Mouse (Mus musculus) thymus, postnatal 25 days (tissue): ENCODE data around the gene Hs3st1.
A peak's percentile ranks its signal among the peaks of the same experiment; 100 is the strongest.

Experiments
- DNase-seq: peaks from one replicate; pipeline ENCODE4 v3.0.0; 2022

The Hs3st1 gene

GRCm38 (mm10) chr5:39643260-39643923 lies 111.9 kb downstream of the Hs3st1 start:
- no peak for DNase-seq

DNA sequence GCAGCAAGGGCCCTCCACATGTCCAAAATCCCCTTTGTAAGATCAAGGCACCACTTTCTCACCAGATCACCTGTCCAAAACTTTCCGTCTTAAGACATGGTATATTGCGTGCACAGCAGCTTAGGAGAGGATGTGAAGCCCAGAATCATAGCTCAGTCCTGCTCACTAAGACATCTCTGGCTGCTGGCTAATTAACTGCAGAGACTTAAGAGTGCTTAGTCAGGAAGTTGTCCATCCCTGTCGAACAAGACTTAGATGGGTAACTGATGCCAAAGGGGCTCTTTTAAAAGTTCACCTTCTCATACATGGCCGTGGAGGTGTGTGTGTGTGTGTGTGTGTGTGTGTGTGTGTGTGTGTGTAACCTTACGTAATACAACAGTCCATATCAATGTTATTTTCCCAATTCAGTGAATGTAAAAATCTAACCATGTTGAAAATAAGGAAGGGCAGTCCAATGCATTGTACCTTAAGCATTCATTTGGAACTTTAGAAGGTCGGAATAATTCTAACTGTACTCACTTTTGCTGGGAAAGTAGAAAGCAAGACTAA lies 113.0 kb downstream of the Hs3st1 start:
- DNase-seq, result no peak

DNA sequence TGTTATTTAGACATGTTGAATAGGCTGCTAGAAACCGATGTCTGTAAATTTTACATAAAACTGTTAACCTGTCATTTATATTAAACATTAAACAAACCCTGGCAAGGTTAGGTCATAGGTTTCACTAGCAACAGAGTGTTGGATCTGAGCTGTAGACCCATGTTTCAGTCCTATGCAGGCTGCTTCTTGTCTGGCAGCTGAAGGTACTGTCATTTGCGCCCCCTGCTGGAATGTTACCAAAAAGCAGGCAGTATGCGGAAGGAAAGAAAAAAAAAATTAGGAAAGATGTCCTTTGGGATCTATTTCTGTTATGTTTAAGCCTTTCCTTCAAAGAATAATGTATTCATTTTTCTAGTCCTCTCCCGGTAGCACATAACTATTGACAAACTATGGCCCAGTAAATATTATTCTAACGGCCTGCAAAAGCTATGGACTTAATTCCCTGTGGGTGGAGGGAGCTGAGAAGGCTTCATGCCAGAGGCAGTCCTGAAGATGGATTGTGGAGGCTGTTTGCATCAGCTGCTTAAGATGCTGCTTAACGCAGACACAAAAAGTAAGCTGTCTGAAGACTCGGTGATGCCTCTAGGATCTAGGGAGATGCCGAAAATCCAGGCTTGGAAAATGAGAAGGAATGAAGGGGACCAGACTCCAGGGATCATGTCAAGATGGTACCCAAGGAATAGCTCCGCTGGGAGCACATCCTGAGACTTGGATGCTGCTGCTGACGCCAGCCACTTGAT lies 115.7 kb downstream of the Hs3st1 start:
- DNase-seq, result peak; percentile 12

- no peak for DNase-seq
Observed at GRCm38 (mm10) chr5:39638926-39639325, 116.3 kb downstream of the Hs3st1 start.

GRCm38 (mm10) chr5:39637874-39638273 lies 117.4 kb downstream of the Hs3st1 start:
- no peak for DNase-seq

GRCm38 (mm10) chr5:39636090-39636489 lies 119.2 kb downstream of the Hs3st1 start:
- no peak for DNase-seq

DNA sequence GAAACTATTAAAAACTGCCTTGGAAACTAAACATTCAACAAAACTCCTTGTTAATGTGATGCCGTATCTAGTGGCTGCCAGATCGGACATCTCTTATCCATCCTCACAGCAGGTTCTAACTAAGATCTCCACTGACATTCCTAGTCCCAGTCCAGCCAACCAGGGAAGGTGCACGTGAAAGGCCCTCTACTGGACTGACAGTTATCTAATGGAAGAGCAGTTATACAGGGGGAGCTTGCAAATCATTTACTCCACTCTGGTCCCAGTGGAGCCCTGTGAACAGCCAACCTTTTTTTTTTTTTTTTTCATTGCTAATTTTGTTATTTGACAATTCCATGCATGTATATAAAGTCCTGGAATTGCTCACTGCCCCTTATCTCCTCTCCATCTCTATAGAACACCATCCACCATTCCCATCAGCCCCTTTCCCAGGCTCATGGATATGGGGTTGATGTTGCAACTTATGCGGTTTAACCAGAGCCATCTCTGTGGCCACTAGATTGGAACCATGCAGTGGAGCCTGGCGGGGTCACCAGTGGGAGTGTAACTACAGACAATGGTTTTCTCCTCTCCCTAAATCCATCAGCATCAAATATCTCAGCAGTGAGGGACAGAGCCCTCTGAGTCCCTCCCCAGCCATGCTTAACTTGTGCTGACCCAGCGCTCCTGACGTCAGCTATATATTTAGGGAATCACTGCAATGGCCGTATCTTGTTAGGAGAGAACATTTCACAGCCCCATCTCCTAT lies 120.8 kb downstream of the Hs3st1 start:
- no peak for DNase-seq

DNA sequence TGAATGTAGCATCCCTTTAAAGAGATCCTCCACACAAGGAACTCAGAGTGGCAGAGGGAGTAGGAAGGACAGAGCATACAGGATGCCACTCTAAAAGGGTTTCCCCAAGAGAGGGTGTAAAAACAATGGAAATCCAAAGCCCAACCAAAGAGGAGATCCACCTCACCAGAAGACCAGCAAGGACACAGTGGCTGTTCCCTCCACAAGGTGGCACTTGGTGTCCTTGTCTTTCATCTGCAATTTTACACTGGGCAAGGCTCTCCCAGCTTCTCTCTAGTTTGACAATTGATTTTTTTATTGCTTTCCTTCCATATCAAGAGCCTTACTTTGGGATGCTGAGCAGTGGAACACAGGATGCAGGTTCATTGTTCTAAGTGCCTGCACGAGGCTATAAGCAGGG lies 122.1 kb downstream of the Hs3st1 start:
- no peak for DNase-seq

GRCm38 (mm10) chr5:39630841-39631240 lies 124.4 kb downstream of the Hs3st1 start:
- no peak for DNase-seq

DNA sequence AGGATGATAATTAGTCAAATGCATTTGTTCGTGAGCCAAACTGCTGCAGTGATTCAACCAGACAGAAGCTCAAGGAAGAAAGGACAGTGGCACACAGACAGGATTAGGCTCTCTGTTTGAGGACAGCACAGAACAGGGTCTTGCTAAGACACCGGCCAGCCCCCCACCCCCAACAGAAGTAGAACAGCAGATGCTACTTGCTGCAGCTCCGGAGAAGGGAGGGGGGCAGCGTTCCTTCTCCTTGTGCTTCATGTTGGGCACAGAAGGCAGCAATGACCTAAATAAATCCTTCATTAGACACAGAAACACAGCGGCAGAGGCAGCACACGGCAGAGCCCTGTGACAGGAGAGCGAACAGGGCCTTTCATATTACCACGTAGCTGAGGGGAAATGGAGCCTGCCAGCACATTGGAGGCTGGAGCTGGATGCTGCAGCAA lies 130.2 kb downstream of the Hs3st1 start:
- DNase-seq, result no peak

- DNase-seq, result no peak
Observed at GRCm38 (mm10) chr5:39624218-39624590, 131.1 kb downstream of the Hs3st1 start.

GRCm38 (mm10) chr5:39623304-39624217 lies 131.7 kb downstream of the Hs3st1 start:
- no peak for DNase-seq

DNA sequence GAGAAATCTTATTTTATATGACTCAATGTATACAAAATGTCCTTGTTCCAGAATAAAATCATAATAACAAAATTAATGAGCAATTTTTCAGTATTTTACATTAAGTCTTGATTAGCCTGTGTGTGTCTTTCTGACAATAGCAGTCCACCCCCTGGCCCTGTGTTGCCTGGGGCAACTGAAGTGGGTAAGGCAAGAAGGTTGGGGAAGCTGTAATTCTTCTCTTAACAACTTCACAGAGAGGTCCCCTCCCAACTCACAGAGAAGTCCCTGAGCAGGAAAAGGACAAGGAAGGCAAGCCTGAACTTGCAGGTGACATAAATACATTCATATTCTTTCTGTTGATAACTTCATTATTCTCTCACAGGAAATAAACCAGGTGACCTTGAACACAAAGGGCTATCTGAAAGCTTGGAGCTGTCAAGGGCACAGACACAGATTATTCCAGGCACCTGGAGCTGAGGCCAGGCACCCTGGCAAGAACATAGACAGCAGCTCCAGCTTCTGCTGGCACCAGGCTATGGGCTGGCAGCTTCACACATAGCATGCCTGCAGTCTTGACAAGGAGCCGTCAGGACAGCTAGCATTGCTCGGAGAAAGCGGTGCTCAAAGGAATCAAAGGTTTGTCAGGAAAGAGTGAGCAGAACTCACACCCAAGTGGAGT lies 134.9 kb downstream of the Hs3st1 start:
- no peak for DNase-seq

GRCm38 (mm10) chr5:39617354-39617977 lies 137.8 kb downstream of the Hs3st1 start:
- no peak for DNase-seq

DNA sequence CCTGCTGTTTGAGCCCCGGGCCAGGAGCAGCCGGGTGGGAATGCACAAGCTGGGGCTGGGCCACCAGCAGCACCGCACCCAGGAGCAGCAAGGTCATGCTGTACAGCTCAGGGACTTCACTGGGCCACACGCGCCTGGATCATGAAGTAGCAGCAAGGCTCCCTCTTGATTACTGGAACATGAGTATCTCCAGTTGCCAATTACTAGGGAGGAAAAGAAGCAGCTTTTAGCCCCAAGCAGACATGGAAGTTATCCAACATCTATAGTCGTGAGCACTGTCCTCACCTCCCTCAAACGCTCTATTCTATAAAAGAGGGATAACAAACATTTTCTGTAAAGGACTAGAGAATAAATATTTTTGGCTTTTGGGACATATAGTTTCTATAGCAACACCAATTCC lies 140.1 kb downstream of the Hs3st1 start:
- DNase-seq, result no peak

- DNase-seq, result no peak
Observed at GRCm38 (mm10) chr5:39613534-39613933, 141.7 kb downstream of the Hs3st1 start.

DNA sequence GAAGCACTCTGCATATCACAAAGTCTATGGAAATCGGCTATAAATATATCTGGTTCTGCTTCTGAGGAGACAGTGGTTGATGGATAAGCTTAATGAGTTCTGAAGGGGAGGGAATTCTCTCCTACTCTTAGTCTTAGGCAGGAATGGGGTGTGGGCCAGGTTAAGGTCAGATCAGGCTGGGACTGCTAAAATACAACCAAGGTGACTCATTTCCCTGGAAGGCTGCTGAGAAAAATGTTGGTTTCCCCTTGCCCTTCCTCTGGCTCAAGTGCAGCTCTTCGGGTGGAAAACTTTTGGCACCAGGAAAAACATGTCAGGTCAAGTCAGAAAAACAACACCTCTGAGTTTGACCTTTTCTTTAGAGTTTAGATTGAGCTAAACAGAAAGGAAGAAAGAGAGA lies 143.0 kb downstream of the Hs3st1 start:
- no peak for DNase-seq

DNA sequence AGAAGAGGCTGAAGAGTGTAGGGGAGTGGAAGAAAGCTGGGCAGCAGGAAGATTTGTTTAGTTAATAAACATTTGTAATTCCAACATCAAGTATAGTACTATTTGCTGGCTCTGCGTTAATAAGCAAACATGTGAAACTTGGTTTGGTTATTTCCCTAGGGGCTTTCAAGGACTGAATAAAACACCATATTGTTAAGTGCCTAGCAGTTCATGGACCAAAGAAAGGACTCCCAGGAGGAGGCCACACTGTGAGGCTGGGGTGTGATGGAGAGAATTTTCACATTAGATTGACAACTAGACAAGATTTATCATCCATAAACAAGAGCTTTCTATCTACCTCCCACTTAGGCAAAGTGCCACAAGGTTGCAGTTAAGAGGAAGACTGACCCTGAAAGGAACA lies 147.0 kb downstream of the Hs3st1 start:
- DNase-seq, result no peak

DNA sequence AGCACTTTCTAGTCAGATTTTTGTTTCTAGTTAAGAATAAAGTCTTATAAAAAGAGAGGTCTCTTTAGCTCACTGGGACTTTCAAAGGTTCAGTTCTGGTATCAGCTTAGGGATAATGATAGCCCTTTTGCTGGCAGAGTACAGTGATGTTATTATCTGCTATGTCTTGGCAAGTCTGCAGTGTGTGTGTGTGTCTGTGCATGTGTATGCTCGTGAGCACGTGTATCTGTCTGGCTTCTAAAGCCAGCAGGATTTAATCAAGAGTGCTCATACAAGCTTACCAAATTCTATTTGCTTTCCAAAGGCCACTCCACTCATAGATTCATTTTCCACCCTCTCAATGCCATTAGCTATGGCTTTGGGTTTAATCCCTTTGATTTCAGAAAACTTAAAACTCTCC lies 160.5 kb downstream of the Hs3st1 start:
- DNase-seq, result no peak
